Mouse (Mus musculus) regulatory T cell (primary cell): ENCODE results near the gene Atp12a.

Experiments used
- in situ Hi-C: fragments of 300-600 bp; cut with MboI, MseI; formaldehyde crosslinking; loops from one replicate; pipeline ENCODE4 v1.15.1; 2025; ENCODE audit warnings: high pct_unique_total_duplicates

The Atp12a gene

DNA sequence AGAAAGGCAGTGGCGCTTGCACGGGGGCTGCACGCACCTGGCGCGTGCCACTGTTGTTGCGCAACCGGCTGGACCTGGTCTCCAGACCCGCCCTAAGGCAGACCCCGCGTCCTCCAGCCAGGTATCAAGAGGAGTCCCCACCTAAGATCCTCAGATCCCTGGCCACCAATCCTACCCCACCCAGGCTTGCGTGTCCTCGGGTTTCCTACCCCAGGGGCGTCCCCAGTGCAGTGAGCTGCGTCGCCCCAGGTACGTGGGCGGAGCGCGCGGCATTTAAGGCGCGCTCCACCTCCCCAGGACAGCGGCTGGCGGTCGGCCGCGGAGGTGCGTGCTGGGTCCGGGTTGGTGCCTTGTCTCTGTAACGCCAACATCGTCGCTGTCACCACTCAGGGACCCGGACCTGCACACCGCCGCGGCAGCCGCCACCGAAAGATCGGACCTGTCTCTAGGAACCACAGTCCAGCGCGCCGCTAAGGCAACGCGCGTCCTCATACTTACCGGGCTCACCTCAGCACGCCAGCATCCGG, at the start of gene Atp12a:
Gene Atp12a (plus strand): TSS at position 358 of the 527 bp plus-strand sequence.
- in situ Hi-C loops, result no loop called here

GRCm38 (mm10) chr14:56315519-56315918, 49.3 kb upstream of the Atp12a start:
- in situ Hi-C loops, result no loop called here

DNA sequence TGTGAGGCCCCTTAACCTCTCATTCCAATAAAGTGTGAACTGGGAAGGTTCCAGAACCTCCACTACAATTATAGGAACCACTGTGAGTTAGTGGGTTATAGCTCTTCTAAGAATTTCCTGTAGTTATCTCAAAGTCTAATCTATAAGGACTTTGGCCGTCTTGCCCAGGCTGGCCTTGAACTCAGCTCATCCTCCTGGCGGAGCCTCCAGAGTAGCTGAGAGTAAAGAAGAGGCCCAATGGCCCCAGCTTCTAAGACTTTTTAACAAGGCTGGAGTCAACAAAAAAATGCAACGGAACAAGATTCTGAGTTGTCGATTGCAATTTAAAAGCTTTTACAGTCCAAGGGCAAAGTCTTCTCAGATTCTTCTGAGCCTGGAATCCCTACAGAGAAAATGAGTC, 48.5 kb upstream of the Atp12a start:
- in situ Hi-C loops, result no loop called here

DNA sequence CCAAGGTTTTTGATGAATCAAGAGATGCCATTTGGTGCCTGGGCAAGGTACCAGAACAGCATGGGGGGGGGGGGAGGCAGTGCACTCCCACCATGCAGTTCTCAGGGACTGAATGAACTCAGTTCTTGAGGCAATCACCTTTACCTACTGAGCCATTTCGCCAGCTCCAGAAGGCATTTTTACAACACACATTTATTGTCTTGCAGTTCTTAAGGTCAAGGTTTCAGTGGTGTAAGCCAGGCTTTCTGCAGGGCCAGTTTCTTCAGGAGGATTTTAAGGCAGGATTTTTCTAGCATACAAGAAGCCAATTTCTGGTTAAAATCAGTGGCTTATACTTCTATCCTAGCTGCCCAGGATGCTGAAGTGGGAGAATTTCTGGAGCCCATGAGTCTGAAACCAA, 41.9 kb upstream of the Atp12a start:
- in situ Hi-C loops, result no loop called here

GRCm38 (mm10) chr14:56325038-56325437, 39.8 kb upstream of the Atp12a start:
- in situ Hi-C loops, result no loop called here

DNA sequence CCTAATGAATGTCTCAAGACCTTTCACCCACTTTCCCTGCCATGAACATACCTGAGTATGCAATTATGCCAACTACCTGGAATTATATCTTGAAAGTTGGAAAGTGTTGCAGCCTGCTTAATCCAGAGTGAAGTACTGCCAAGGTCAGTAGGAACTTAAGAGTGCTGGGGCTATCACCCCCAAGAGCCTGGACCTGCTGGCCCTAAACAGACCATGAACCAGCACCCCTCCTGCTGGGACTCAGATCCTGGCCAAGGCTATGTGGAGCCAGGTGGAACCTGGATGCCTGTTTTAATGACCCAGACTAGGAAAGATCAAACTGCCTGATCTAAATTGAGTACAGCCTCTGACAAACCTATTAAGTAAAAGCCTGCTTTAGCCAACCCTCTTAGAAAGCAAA, 31.2 kb upstream of the Atp12a start:
- in situ Hi-C loops, result no loop called here

- in situ Hi-C loops, result no loop called here
Measured at GRCm38 (mm10) chr14:56334437-56334836, 30.4 kb upstream of the Atp12a start.

DNA sequence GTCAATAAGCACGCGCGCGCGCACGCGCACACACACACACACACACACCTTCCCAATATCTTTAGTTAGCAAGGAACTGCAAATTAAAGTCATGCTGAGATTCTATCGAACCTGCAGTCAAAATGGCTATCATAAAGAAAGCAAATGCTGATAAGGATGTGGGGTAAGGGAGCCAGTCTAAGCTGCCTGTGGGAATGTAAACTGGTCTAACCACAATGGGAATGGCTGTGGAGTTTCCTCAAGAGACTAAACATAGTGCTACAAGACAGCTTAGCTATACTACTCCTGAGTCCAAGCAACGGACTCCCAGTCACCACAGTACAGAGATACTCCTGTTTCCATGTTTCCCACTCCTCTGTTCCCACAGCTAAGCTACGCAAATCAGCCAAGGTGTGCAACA, 28.8 kb upstream of the Atp12a start:
- in situ Hi-C loops, result no loop called here

DNA sequence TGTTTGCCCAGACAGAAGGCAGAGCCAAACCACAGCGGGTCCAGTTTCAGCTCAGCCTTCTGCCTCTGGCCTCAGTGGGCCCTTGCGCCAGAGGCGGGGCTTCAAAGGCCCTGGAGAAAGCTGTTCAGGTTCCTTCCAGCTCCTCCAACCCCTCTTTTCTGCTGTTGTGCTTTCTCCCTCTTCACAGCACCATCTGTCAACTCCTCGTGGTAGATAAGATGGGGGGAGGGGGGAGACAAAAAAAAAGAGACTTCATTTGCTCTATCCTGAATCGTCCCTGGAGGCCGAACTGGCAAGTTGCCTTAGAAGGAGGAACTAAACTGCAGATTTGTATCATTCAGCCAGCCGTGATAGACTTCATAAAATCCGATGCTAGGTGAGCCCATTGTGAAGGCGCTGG, 27.8 kb upstream of the Atp12a start:
- in situ Hi-C loops, result no loop called here

DNA sequence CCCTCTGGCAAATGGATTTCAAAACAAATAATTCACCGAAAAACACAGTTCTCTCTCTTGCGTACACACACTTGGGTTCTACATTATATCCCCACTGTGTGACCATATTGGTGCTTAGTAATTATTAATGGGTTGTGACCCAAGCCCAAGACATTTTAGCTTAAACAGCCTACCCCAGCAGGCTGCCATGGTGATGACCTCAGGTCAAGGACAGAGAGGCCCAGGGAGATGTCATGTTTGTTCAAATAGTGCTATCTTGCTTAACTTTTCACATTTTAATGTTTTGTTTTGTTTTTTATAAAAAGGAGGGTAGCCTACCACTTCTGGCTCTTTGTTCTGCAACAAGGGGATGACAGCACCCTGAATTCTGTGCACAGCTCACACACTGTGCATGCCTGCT, 27.2 kb upstream of the Atp12a start:
- in situ Hi-C loops, result no loop called here

GRCm38 (mm10) chr14:56338882-56339442, 25.9 kb upstream of the Atp12a start:
- in situ Hi-C loops, result no loop called here

DNA sequence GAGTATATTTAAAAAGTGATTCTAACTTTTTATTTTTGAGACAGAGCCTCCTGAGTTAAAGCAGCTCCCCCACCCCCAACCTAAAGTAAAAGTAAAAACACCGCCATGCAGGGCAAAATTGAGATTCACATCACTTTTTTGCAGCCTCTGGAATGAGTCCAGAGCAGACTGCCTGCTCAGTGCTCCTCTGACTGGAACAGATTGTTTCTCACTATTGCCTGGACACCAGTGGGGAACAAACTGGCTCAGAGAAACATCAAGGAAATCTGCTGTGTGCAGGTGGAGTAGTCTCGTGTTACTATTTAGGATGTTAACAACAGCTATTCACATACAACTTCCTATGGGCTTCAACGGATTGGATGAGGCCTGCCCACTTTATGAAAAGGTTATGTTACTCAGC, 16.2 kb upstream of the Atp12a start:
- in situ Hi-C loops, result no loop called here

DNA sequence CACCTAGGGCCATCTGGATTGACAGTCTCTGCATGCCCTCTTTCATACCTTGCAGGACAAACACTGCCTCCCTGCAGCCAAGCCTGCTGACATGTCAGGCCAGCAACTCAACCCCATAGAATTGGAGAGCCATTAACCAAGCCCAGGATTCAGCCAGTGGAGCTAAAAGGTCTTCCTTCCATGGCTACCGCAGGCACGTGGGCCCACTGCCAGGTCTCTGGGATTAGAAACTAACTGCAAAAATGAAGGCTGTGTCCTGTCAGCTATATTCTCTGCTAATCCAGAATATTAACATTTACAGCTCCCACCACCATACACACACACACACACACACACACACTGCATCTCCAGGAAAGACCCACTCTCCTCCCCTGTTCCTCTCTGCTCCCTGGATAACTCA, 15.3 kb upstream of the Atp12a start:
- in situ Hi-C loops, result no loop called here

GRCm38 (mm10) chr14:56351959-56352660, 12.8 kb upstream of the Atp12a start:
- in situ Hi-C loops, result loop anchor here (10.0 kb wide), 1 partner anchor 1377 kb away; the partner anchor contains the start of gene Gm17428

GRCm38 (mm10) chr14:56354803-56355202, 10.1 kb upstream of the Atp12a start:
- in situ Hi-C loops, result loop anchor here (5.0 to 10.0 kb wide), 2 partner anchors 148 to 1380 kb away; partner anchors contain the start of gene Gm17428

DNA sequence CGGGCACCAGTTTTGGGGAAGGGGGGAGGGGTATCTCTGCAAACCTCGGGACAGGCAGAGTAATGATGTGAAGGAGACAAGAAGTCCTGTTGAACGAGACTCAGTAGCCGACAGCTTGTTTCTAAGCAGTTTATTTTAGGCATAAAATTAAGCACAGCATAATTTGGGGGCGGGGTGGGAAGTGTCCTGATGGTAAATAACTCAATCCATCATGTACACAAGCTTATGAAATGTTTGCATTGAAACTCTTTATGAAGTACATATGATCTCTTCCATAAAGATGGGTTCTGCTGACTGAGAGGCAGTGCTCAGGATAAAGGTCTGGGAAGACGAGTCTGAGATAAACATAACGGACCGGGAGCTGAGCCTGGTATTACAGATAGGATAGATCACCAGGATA, 9.5 kb upstream of the Atp12a start:
- in situ Hi-C loops, result loop anchor here (5.0 to 10.0 kb wide), 2 partner anchors 148 to 1381 kb away; partner anchors contain the start of gene Gm17428

GRCm38 (mm10) chr14:56356196-56356595, 8.7 kb upstream of the Atp12a start:
- in situ Hi-C loops, result loop anchor here (5.0 to 10.0 kb wide), 2 partner anchors 149 to 1381 kb away; partner anchors contain the start of gene Gm17428

DNA sequence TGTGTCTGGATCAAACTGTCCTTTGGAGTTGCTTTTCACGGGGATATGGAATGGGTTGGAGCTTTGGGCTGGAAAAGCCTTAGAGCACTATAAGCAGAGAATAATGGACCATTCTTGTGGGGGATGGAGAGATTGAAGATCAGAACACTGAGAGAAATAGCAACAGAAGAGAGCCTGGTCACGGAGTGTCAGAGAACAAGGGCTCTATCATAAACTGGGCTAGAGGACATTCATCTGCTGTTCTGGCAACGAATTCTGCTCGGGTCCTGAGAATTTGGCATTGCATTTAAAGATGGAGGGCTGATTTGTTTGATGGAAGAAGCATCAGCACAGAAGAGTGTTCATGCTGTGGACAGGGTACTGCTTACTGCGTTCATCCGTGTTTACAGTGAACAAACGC, 6.4 kb upstream of the Atp12a start:
- in situ Hi-C loops, result loop anchor here (5.0 to 10.0 kb wide), 2 partner anchors 151 to 1384 kb away; partner anchors contain the start of gene Gm17428

DNA sequence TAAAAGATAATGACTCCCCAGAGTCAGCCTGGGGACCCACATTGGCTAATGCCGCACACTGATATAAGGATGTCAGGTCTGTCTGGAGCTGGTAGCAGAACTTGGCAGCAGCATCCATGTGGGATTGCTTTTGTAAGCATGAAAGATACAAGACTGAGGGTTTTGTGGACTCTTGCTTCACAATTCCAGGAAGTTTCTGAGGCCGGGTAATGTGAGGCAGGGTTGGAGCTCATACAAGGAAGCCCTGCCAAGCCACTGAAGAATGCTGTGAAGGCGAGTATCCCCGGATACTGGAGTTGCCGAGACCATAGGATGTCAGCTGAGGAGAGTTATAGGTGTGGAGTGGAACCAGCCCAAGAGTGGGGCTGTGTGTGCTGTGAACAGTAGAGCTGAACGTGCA, 5.7 kb upstream of the Atp12a start:
- in situ Hi-C loops, result loop anchor here (5.0 to 10.0 kb wide), 2 partner anchors 152 to 1384 kb away; partner anchors contain the start of gene Gm17428

DNA sequence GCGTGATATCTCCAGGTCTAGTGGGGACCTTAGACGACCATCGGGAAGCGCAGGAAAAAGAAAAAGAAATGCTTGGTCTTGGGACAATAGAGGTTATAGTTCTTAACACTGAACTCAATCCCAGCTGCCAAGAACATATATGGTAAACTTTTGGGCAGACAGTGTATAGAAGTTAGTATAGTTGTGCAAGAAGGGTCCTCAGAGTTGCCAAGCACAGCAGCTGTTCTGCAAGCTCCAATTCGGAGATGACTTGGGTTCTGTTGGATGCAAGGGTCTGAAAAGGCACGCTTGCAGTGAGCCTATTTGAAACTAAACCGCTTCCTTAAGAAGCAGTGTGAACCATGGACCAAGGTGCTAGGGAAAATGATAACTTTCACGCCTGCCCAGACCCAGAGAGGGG, 424 bp downstream of the Atp12a start:
- in situ Hi-C loops, result no loop called here

GRCm38 (mm10) chr14:56366712-56367111, 1.8 kb downstream of the Atp12a start:
- in situ Hi-C loops, result no loop called here

DNA sequence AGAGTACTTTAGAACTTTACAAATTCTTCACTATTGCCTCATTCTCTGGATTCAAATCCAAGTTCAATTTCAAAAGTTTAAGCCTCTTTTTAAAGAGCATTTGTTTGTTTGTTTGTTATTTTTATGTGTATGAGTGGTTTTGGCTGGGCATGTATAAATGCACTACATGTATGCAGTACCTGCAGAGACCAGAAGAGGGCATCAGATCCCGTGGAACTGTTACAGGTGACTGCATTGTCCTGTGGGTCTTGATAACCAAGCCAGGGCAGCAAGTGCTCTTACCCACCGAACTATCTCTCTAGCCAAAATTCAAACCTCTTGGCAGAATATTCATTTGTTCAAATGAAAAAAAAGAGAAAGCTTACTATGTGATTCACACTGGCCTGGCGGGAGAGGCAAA, 4.0 kb downstream of the Atp12a start:
- in situ Hi-C loops, result no loop called here

GRCm38 (mm10) chr14:56375731-56376130, 10.9 kb downstream of the Atp12a start:
- in situ Hi-C loops, result loop anchor here (5.0 kb wide), 1 partner anchor 92 kb away; no protein-coding TSS in a partner anchor
